Mouse (Mus musculus) fibroblast of lung, adult 2 months (primary cell): Measurements from ENCODE around the gene Sardh.

Source experiments
- DNase-seq: peaks from one replicate; pipeline ENCODE4 v3.0.0-alpha.2; 2011; ENCODE audit warnings: low read depth

The Sardh gene

DNA sequence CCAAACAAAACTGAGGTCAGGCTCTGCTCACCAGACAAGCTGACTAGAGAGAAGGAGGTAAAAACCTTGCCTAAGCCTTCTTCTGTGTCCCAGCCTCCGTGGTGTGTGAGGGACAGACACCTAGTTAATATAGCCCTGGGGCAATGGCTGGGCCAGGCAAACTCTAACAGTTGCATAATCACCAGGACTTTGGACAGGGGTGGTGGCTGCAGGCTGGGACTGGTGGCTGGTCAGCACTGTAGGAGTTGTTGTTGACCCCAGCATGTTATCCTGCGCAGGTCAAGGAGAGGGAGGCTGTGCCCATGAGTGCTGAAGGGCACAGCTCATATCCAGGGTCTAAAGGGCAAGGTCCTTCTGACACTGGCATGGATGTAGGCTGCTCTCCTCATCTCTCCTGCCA, at the start of gene Sardh:
Gene Sardh, minus strand, starts transcription at position 127 of the 400 bp plus-strand sequence.
- DNase-seq: no peak

DNA sequence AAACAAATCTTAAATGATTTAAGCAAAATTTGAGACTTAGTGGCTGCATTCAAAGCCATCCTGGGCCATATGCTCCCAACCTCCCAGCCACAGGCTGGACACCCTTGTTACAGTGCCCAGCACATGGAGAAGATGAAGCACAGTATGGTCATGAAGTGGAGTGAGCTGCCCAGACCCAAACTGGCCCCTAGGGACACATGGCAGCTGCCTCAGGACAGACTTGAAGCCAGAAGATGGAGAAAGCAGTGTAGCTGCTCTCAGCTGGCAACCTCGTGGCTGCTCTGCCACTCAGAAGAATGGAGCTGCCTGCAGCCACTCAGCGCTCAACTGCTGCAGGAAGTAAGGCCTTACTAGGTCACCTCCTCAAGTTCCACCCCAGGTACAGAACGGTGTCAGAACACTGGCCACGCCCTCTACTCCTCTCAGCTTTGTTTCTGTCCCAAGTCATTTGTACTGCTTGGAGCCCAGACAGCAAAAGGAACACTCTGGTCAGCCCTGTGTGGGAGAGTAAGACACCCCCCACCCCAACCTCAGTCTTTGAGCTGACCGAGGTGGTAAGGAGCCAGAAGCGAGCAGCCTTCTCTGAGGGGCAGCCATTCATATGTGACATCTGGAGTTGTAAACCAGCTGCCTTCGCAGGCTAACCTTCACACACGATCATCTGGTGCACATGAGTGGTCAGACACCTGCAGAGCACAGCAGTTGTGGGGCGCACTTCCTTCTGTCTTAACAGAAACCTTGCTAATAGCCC, 48.7 kb upstream of the Sardh start:
- DNase-seq: no peak

DNA sequence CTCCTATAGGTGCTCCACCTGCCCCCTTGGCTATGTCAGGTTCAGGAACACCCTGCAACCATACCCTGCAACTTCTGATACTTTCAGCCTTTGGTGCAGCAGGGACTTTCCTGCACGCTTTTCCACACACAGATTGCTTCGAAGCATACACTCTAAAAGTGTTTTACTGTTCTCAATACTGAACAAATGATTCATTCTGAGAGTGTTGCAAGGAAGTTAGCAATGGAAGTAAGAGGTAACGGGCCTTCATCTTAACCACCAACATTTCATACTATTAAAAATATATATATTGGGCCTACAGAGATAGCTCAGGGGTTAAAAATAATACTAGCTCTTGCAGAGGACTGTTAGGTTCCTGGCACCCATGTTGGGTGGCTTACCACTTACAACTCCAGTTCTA, 46.6 kb upstream of the Sardh start:
- DNase-seq: no peak

DNA sequence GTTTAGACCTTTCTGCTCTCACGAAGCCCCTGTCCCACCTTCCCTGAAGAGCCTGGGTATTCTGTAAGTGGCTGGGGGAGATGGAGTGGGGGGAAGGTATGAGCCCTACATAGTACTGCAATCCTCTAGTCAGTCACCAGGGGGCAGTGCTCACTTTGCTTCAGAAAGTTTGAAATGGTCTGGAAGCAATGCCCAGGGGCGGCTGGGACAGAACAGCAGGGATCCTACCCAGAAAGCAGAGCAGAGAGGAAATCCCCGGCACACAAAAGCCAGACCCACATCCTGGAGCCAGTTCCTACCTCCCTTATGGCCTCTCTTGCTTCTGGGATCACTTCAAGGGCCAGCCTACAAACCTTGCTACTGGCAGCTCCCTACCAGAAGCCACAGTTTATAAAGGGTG, 40.9 kb upstream of the Sardh start:
- peak; percentile 57 for DNase-seq

DNA sequence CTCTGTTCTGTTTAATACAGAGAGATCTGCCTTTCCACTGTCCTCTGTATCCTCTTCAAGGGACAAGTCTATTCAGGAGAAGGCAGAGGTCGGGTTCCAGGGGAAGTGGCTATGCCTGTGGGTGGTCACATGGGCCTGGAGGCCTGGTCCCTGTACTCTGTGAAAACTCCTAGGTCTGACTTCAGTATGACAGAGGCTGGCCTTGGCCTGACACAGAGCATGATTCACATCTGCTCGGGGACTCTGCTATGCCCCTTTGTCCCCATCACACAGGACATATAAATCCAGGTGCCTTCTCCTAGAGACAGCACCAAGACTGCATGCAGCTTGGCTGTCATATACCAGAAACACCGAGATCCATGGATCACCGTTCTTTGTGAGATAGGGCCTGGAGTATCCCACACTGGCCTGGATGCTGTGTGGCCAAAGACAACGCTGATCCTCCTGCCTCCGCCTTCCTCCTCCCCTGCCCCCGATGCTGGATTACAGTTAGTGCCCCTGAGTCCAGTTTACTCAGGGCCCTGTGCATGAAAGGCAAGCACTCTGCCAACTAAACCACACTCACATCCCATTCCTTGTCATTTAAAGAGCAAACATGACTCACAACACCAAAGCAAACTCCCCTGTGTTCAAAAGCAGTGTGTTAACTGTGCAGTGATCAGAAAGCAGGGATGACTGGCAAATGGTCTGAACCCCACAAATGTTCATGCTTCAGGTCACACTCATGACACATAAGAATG, 39.0 kb upstream of the Sardh start:
- DNase-seq: peak; percentile 32

DNA sequence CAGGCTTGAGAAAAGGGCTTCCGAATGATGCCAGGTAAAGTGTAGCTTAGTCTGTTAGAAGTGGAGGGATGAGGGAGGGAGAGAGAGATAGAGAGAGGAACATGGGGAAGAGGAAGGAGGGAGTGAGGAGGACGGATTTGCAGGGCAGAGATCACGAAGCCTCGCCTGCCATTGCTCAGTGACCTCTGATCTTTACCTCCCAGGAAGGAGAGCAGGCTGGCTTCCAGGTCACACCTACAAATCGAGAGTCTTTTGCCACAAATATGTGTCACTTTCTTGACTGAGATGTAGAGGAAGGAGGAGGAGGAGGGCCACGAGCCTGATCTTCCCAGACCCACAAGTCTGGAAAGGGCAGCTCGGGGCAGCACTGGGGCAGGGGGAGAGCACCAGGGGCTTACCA, 36.3 kb upstream of the Sardh start:
- no peak for DNase-seq

DNA sequence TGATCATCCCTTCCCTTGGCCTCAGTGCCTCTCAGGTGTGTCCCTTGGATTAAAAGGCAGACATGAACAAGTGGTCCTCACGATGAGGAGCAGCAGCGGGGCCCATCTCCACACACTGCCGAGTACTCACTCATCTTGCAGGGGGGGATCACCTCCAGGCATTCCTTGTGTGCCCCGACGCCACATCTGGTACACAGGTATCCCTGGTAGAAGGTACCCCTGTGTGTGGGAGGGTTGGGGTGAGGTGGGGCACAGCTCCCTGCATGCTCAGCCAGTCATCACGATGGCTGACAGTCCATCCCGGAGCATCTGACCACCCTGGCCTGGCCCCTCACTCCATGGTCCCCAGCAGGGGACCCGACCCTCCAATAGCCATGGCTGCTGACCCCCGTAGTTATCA, 33.6 kb upstream of the Sardh start:
- DNase-seq: no peak

DNA sequence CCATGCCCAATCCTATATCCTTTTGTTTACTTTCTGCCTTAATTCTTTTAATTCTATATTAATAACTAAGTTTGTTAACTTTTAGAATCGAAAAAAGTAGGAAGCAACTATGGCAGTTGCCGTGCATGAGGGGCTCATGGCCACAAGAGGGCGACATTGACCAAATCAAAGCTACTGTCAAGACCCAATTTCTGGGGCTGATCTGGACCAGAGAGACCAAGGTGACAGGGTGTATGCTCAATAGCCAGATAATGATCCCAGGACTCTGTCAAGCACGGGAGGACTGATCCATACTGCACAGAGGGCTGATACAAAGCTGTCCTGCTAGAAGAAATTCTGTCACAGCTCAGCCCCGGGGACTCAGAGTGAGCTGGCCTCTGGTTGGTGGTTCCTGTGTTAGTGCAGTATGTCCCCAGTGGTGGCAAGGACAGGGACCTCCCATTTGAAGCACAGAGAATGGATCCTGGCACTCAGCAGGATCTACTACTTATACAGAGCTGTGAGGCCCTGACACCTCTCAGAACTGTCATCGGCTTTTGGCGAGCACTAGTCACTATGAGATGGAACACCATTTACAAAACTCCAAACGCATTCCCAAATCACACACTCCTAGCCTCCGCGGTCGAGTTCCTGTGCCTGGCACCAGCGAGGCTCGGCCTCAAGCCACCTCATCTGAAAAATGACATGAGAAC, 32.9 kb upstream of the Sardh start:
- peak; percentile 22 for DNase-seq

DNA sequence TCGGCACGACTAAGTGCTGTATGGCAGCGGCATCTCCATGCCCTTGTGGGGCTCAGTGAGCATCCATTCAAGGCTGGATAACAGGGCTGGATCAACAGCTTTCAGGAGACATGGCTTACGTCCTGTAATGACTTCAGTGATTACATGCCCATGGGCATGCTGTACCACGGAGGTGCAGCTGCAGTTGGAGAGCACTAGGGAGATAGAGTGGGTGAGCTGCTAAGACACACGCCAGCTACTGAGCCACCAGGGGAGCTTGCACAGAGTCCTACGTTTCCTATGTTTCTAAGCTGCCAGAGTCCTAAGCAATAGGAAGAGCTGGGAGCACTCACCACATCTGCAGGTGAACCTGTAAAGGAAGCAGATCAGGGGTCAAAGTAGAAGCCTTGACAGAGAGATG, 30.7 kb upstream of the Sardh start:
- DNase-seq: no peak

DNA sequence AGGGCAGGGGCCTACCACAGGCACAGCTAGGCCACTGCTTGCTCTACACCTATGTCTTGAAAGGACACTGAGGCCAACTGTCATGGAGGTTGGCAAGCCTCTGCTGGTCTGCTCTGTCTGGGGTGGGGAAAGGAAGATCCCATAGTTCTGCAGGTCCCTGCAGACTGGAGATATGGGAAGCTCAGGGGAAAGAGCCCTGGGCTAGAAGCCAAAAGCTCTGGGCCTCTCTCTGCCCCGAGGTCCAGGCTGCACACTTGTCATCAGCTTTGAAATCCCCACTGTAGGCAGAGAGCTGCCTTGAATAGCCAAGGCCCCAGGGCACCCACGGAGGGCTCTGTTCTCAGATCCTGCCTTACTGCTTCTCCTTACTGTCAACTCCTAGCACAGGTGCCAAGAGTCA, 20.2 kb upstream of the Sardh start:
- no peak for DNase-seq

DNA sequence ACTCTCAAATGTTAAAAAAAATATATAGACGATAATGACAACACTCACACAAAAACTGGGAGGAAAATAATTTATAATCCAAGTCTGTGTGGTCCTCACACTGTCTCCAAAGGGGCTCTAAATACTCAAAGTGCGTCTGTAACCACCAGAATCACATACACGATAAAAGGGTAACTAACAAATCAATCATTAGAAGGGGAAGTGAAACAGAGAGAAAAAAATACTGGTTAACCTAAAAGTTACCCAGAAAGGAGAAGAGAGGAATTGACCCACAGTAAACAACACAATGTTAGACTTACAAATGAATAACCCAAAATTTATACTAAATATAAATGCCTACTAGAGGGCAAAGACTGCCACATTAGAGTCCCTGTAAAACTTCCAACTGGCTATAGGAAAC, 17.7 kb upstream of the Sardh start:
- DNase-seq: no peak

DNA sequence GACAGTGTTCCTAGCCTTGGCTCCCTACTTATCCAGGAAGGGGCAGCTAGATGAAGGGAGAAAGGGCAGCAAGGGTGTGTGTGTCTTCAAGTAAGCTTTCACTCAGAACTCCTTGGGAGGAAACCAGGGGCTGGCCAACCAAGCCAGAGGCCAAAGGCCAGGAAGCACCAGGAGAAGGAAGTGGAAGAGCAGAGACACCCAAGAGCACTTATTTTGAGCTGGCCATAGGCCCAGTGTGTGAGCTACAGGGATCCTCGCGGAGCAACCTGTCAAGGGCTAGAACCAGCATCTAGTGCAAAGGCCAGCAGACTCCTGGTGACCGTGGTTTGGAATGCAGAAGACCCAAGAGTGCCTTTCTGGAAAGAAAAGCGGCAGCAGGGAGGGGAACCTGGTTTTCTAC, 14.8 kb upstream of the Sardh start:
- DNase-seq: no peak

DNA sequence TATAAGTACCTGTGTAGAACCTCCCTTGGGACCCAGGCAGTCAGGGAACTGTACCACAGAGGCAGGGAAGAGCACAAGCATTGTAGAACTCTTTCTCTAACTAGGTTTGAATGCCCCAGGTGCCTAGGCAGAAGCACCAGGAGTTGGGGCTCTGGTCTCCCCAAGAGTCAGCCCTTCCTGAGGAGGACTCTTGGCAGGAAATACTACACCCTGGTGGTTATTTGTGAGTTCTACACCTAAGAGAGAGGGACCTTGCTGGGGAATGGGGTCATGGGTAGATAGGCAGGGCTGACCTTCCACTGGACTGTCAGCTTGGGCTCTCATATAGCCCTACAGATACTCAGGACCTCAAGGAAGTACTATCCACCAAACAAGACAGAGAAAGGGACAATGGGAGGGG, 3.3 kb upstream of the Sardh start:
- DNase-seq: no peak

DNA sequence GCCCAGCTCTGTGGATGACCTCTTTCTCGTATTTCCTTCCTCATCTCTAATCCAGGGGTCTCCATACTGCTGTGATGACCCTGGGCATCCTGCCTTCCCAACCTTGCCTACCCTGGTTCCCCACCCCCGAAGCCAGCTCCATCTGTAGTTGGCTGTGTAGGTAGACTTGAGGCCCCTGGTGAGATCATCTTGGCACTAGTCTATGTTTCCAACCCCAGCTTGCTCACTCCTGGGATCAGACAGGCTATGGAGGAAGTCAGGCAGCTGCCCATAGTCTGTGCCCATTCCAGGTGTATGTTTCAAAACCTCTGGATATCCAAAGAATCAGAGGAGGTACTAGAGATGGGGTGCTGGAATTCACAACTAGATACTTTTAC, 662 bp downstream of the Sardh start:
- DNase-seq: no peak

DNA sequence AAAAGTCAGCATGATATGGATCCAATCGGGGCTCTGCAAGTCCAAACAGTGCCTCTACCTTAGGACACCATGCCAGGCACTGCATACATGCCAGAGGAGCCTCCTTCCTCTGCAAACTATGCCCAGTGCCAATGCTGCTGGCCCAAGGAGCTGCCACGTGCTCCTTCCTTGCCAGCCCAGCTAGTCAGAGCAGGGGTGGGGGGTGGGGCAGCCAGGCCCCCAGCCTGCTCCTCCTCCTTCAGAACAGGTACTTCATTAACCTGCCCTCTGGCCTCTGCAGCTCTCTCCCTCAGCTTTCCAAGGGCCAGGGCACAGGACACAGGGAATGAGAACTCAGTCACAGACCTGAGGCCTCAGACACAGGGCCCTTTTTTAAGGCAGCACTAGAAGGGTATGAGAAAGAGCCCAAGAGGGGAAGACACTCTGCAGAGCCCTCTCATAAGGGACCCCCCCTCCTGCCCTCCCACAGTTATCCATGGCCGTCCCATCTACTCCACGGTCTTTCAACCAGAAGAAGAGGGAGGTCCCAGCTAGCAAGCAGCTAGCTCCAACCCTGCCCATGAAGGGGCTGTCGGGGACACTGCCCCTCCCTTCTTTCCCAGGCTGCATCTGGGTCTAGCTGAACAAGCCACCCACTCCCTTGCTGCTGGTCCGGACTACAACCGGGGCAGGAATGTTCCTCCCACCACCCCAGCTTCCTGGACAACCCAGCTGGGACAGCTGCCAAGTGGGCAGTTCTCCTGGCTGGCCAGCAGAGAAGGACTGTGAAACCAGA, 1.2 kb downstream of the Sardh start:
- peak; percentile 96 for DNase-seq

DNA sequence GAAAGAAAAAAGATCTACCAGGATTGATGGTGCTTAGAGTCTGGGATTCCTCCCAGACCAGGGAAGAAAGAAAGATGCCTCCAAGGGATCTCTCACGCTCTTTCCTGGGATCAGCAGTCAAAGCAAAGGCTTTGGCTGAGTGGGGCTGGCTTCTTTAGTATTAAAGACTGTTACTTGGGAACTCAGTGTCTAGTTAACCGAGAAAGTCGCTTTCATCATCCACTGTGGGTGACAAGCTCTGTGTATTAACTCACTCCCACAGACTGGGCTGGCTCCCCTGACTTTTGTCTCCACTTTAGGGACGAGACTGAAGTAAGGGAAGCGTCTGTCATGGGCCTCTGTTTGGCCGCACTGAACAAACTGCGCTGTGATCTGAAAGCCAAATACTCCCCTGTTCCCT, 2.2 kb downstream of the Sardh start:
- no peak for DNase-seq

DNA sequence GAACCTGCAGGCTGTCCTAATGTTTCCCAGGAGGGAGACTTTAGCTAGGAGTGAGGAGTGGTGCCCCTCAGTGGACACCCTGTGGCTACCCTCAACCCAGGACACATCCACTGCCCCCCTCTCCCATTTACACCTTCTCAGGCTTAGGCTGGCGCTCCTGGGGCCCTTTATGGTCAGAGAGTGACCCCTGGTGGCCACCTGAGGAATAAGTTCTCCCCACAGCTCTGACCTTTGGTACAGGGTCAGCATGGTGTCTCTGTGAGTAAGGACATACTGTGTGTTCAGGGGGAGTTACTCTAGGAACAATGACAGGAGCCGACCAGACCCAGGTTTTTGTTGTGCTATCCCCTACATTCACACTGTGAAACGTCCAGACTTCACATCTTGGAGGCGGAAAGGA, 10.8 kb downstream of the Sardh start:
- no peak for DNase-seq

DNA sequence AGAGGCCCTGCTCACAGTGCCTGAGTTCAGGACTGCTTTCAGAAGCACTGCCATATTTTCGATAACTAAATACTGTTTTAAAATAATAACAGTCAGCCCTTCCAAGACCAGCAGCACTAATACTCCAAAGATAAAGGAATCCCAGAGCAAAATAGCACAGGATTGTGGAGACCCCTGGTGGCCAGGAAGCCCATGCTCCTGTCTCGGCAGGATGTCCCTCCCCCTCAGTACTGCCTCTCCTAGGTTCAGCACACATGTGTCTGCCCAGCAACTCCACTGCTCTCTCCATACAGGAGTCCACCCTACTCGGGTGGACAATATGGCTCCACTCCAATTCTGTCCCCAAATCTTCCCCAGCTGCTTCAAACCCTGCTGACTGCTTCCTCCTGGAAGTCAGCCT, 12.4 kb downstream of the Sardh start:
- DNase-seq: no peak

DNA sequence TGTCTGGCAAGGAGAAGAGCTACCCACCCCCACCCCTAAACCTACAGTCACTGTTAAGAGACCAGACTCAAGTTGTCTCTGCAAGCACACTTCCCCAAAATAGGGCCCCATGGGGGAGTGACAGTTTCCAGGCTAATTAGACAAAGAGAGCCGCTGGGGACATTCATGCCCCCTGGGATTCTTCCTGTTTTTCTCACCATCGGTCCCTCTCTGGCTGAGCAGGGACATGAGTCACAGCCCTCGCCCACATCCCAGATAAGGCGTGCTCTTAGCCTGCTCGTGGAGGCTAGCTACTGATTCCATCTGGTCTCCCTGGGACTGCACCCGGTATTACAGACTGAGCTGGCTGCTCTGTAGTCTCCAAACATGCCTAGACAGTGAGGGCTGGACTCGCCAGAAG, 15.8 kb downstream of the Sardh start:
- DNase-seq: no peak

DNA sequence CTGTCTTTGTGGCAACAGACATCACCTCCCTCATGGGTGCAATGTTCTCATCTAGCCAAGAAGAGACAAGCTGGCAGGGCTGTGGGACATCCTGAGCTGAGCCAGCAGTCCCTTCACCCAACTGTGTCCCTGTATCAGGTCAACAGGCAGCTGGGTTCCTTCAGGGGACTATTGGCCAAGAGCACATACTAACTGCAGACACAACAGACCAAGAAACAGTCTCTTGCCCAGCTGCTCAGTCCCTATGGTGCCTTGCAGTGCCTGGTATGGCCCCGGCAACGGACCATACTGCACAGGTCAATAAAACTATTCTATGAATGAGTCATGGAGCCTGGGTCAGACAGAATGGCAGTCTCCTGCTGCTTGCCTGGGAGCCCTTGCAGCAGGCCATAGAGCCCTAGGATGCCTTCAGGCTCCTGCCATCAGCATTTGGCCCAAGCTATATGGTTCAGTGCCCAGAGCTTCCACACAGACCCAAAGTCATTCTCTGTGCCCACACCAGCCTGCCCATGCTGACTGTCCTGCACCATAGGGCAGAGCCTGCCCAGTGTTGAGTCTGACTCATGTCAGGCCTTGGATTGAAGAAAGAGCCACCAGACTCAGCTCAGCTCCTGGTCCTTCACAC, 18.5 kb downstream of the Sardh start:
- DNase-seq: no peak

DNA sequence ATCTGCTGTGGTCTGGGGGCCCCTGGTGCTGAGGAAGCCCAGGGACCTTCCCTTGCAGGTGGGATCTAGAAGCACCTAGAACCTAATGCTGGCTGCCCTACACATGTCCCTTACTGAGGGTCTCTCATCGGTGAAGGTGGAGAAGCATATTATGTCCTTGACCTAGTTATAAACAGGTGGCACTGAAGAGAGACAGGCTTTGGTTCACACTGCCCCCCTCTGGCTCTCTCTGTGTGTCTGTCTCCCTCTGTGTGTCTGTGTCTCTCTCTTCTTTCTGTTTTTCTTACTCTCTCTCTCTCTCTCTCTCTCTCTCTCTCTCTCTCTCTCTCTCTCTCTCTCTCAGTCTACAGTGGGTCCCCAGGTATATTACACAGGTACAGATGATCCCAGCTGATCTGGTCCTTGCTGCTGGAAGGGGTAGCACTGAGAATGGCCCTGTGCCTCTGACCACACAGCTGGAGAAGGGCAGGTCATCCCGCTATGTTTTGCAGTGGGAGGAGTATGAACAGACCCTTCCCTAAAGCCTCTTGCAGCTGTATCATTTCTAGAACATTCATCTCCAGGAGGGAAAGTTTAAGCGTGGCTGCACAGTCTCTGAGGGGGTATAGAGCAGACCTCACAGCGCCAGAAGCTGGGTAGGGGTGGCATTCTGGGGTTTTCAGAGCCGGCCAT, 19.2 kb downstream of the Sardh start:
- DNase-seq: no peak
